Mouse (Mus musculus): ENCODE results near the gene Hoxd3. TPM values are rescaled to one million over a fixed set of nuclear protein-coding genes. Genes with fewer than 3 reads are reported as not detected.

Gene Hoxd3
- polyA plus RNA-seq, 1 experiment, result not detected

DNA sequence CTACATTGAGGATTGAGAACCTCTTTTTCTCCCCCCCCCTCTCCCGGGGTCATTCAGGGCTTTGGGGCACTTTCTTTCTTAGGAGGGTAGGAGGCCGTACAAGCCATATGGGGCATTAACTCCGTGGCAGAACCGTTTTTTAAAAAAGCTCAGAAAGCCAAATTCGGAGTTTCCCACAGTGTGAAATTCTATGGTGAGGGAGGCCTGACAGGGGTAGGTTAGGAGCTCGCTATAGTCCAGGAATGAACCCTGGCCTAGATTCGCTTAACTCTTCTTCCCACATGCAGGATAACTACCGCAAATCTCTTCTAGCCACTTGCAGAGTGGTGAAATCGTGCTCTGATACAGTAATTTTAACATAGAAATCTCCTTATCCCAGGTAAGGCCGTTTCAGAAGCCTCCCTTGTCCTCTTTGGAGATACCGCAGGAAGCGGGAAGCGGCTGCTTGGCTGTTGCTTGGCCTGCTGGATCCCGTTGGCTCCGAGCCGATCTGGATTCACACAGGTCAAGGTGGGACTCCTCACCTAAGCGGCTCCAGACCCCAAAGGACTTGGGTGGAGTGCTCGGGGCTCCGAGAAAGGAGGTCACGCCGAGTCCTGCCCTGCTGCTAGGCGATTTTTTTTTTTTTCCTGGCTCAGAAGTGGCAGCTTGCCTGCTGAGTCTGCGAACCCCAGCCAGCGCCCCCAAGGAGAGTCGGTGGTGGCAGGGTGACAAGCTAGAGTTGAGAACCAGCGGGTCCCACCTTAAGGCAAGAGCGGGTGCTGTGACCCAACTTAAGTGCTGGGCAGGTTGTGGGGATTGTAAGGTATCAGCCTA lies 23.5 kb downstream of the Hoxd3 start:
- no peak overlapping the region for H3K4me3 ChIP-seq (replicated peaks)
- no peak for TF ChIP-seq GATA1 (IDR thresholded peaks at IDR 0.05; ENCODE audit: low read length)
- no peak for TF ChIP-seq TAL1 (IDR thresholded peaks at IDR 0.05; ENCODE audit: low read length)
- H3K36me3 ChIP-seq (ENCODE audit: control insufficient read depth), result no peaks in the 10 kb centered on the region
- no peaks in the 10 kb centered on the region for H3K4me1 ChIP-seq (ENCODE audit: control insufficient read depth)
- no peaks in the 10 kb centered on the region for H3K9me3 ChIP-seq (ENCODE audit: control insufficient read depth, low read length)
- peaks cover 100% of the 10 kb centered on the region for H3K27me3 ChIP-seq (ENCODE audit: control insufficient read depth)

- Histone ChIP-seq H3K27me3 (ENCODE audit: control insufficient read depth) (peaks cover 100% of the 10 kb centered on the region), H3K4me3 (replicated peaks) (no peak overlapping the region), H3K36me3 (ENCODE audit: control insufficient read depth) (no peaks in the 10 kb centered on the region), H3K9me3 (ENCODE audit: control insufficient read depth, low read length) (no peaks in the 10 kb centered on the region), H3K4me1 (ENCODE audit: control insufficient read depth) (no peaks in the 10 kb centered on the region)
- TF ChIP-seq GATA1 (IDR thresholded peaks at IDR 0.05; ENCODE audit: low read length) (no peak), TAL1 (IDR thresholded peaks at IDR 0.05; ENCODE audit: low read length) (no peak)
Measured at GRCm38 (mm10) chr2:74735851-74736687, 24.3 kb downstream of the Hoxd3 start.

DNA sequence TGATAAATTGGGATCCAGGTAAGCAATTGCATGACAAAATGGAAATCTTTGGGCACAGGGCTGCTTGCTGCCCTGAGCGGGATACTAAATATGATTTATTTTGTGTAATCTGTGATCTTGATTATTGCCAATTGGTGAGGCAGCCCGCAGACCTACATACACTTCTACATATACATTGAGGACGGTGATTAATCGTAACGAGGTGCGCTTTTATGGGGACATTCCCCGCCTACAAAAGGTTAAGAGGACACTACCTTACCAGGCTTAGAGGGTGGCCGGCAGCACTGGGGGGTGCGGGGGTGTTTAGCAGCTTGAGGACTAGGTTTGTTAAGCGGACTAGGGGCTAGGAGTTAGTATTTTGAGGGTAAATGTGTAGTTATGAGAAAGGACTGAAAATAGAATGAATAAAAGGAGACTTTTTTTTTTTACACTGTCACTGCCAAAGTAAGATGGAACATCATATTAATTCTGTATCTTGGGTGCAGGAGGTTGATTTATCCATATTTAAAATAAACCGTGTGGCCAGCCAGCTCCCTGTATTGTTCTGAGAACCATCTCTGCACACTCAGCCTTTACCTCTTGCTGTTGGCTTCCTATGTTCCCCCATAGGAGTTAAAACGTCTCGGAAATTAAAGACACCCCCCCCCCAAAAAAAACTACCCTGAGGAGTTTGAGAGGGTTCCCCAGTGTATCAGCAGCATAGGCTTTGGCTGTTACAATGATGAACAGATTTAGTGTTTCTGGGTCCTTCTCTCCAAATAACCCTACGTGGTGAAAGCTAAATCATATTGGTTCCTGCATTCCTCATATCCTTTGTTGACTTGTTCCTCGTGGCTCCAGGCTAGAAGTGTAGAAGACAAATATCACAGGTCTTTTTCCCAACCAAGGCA lies 25.2 kb downstream of the Hoxd3 start:
- no peak overlapping the region for H3K4me3 ChIP-seq (replicated peaks)
- peaks cover 100% of the 10 kb centered on the region for H3K27me3 ChIP-seq (ENCODE audit: control insufficient read depth)
- TF ChIP-seq GATA1 (IDR thresholded peaks at IDR 0.05; ENCODE audit: low read length) (no peak), TAL1 (IDR thresholded peaks at IDR 0.05; ENCODE audit: low read length) (no peak)
- H3K36me3 ChIP-seq (ENCODE audit: control insufficient read depth), result no peaks in the 10 kb centered on the region
- no peaks in the 10 kb centered on the region for H3K4me1 ChIP-seq (ENCODE audit: control insufficient read depth)
- H3K9me3 ChIP-seq (ENCODE audit: control insufficient read depth, low read length), result no peaks in the 10 kb centered on the region

DNA sequence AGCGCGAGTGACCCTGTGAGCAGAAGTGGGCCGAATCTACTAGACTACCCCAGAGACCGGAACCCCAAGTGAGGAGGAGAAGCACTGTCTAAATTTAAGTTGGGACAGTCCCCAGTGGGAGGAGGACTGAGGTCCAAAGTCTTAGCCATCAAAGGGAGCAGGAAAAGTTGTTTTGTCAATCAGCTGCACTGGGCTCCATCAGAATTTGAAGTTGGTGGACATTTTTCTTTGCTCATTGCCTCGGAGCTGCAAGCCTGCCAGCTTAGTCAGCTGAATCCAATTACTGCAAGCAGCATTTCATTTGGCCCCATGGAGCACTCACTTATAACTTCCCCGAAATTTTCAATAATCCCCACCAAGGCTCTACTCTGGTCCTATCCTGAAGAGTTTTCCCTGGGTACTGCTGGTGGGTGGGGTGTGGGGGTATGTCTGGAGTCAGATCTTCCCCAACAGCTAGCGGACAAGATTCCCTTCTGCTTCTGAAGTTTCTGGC lies 25.9 kb downstream of the Hoxd3 start:
- Histone ChIP-seq H3K9me3 (ENCODE audit: control insufficient read depth, low read length) (no peaks in the 10 kb centered on the region), H3K36me3 (ENCODE audit: control insufficient read depth) (no peaks in the 10 kb centered on the region), H3K4me1 (ENCODE audit: control insufficient read depth) (no peaks in the 10 kb centered on the region), H3K4me3 (replicated peaks) (no peak overlapping the region), H3K27me3 (ENCODE audit: control insufficient read depth) (peaks cover 100% of the 10 kb centered on the region)
- TF ChIP-seq GATA1 (IDR thresholded peaks at IDR 0.05; ENCODE audit: low read length) (no peak), TAL1 (IDR thresholded peaks at IDR 0.05; ENCODE audit: low read length) (no peak)

- H3K4me3 ChIP-seq (replicated peaks), result no peak overlapping the region
- H3K4me1 ChIP-seq (ENCODE audit: control insufficient read depth), result no peaks in the 10 kb centered on the region
- TF ChIP-seq GATA1 (IDR thresholded peaks at IDR 0.05; ENCODE audit: low read length) (no peak), TAL1 (IDR thresholded peaks at IDR 0.05; ENCODE audit: low read length) (no peak)
- H3K36me3 ChIP-seq (ENCODE audit: control insufficient read depth), result no peaks in the 10 kb centered on the region
- H3K27me3 ChIP-seq (ENCODE audit: control insufficient read depth), result peaks cover 98% of the 10 kb centered on the region
- H3K9me3 ChIP-seq (ENCODE audit: control insufficient read depth, low read length), result no peaks in the 10 kb centered on the region
Measured at GRCm38 (mm10) chr2:74738623-74739475, 27.1 kb downstream of the Hoxd3 start.

- no peaks in the 10 kb centered on the region for H3K4me1 ChIP-seq (ENCODE audit: control insufficient read depth)
- peaks cover 98% of the 10 kb centered on the region for H3K27me3 ChIP-seq (ENCODE audit: control insufficient read depth)
- TF ChIP-seq TAL1 (IDR thresholded peaks at IDR 0.05; ENCODE audit: low read length), result no peak
- no peak for TF ChIP-seq GATA1 (IDR thresholded peaks at IDR 0.05; ENCODE audit: low read length)
- H3K4me3 ChIP-seq (replicated peaks), result no peak overlapping the region
- no peaks in the 10 kb centered on the region for H3K9me3 ChIP-seq (ENCODE audit: control insufficient read depth, low read length)
- no peaks in the 10 kb centered on the region for H3K36me3 ChIP-seq (ENCODE audit: control insufficient read depth)
Measured at GRCm38 (mm10) chr2:74739476-74739800, 27.7 kb downstream of the Hoxd3 start.

- Histone ChIP-seq H3K27me3 (ENCODE audit: control insufficient read depth) (peaks cover 98% of the 10 kb centered on the region), H3K9me3 (ENCODE audit: control insufficient read depth, low read length) (no peaks in the 10 kb centered on the region), H3K36me3 (ENCODE audit: control insufficient read depth) (no peaks in the 10 kb centered on the region), H3K4me3 (replicated peaks) (no peak overlapping the region), H3K4me1 (ENCODE audit: control insufficient read depth) (no peaks in the 10 kb centered on the region)
- TF ChIP-seq TAL1 (IDR thresholded peaks at IDR 0.05; ENCODE audit: low read length) (no peak), GATA1 (IDR thresholded peaks at IDR 0.05; ENCODE audit: low read length) (no peak)
Measured at GRCm38 (mm10) chr2:74739869-74740268, 28.1 kb downstream of the Hoxd3 start.

Data from erythroblast, embryonic 14.5 days (primary cell).